Mouse (Mus musculus) intestine, postnatal 0 days (tissue): ENCODE measurements at regions not wholly inside any gene's neighbourhood (a gene's known extent, or its start where the extent isn't known, plus 50 kb on each side); places are given as distances from the start of the nearest gene placed in this dataset.

Experiments used
- ATAC-seq: fragments of 200-750 bp; cut with Nextera tagmentation; 2 replicates; pipeline ENCODE4 v1.8.0; 2017; ENCODE audit warnings: mild to moderate bottlenecking, moderate TSS enrichment, moderate library complexity
- H3K27ac ChIP-seq: fragments of 300-500 bp; sonication (generic); 2 replicates; pipeline ENCODE4 v1.5.1; 2014; ENCODE audit warnings: mild to moderate bottlenecking, low read depth, low read length, moderate library complexity
- H3K27me3 ChIP-seq: fragments of 300-500 bp; sonication (generic); replicated peaks from 2 replicates; pipeline ENCODE4 v1.6.1; 2014; ENCODE audit warnings: low read length, mixed read lengths; ENCODE audit not compliant: control insufficient read depth, insufficient read depth
- H3K36me3 ChIP-seq: fragments of 300-500 bp; sonication (generic); 2 replicates; pipeline ENCODE4 v1.6.1; 2014; ENCODE audit warnings: mild to moderate bottlenecking, moderate library complexity; ENCODE audit not compliant: control insufficient read depth, insufficient read depth
- H3K4me1 ChIP-seq: fragments of 300-500 bp; sonication (generic); replicated peaks from 2 replicates; pipeline ENCODE4 v1.6.1; 2014; ENCODE audit warnings: antibody characterized with exemption, low read length, mixed read lengths; ENCODE audit not compliant: control insufficient read depth, insufficient read depth
- H3K4me2 ChIP-seq: fragments of 300-500 bp; sonication (generic); replicated peaks from 2 replicates; pipeline ENCODE4 v1.6.1; 2014; ENCODE audit warnings: low read depth, mild to moderate bottlenecking, moderate library complexity
- H3K4me3 ChIP-seq: fragments of 300-500 bp; sonication (generic); 2 replicates; pipeline ENCODE4 v1.5.1; 2014; ENCODE audit warnings: low read depth, low read length
- H3K9ac ChIP-seq: fragments of 300-500 bp; sonication (generic); 2 replicates; pipeline ENCODE4 v1.6.1; 2014; ENCODE audit warnings: mild to moderate bottlenecking, low read depth, low read length
- H3K9me3 ChIP-seq: fragments of 300-500 bp; sonication (generic); 2 replicates; pipeline ENCODE4 v1.6.1; 2016; ENCODE audit warnings: mixed run types; ENCODE audit not compliant: control insufficient read depth
- CTCF ChIP-seq: sonication (generic); IDR thresholded peaks from 2 replicates; pipeline ENCODE4 v1.5.1; 2016; ENCODE audit warnings: low read depth, mild to moderate bottlenecking, control low read depth, antibody characterized with exemption, moderate library complexity
- WGBS: fragments of 180-500 bp; shearing (Covaris S2); extraction: QIAGEN DNeasy Blood & Tissue Kit; methylation state at CpG from one replicate; pipeline ENCODE4 v1.1.7; 2014; 5-methylcytosine and 5-hydroxymethylcytosine counted together

DNA sequence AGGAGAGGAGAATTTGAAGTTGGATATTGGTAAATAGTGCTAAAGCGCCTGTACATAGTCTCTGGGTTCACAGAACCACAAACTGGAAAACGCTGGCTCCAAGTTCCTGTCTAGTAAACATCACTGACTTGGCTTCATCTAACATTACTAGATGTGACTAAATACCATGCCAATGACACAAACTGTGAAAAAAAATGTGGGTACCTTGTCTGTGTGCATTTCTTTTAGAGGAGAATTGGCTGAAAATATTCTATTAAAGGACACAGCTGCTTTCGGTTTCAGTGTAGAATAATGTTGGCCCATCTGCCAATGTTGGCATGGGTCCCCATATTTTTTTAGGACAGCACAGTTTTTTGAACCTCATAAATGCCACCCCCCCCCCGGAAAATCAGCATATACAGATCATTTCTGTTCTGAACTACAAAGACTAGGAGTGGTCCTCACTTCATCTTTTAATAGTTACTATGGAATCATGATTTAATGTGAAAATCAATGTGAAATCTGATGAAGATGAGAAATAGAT lies 629.9 kb upstream of the Chrm3 start:
- H3K27ac ChIP-seq, result no peak overlapping the region
- WGBS, result 83% methylated on average over 4 of the region's 4 CpGs
- no peak for ATAC-seq

DNA sequence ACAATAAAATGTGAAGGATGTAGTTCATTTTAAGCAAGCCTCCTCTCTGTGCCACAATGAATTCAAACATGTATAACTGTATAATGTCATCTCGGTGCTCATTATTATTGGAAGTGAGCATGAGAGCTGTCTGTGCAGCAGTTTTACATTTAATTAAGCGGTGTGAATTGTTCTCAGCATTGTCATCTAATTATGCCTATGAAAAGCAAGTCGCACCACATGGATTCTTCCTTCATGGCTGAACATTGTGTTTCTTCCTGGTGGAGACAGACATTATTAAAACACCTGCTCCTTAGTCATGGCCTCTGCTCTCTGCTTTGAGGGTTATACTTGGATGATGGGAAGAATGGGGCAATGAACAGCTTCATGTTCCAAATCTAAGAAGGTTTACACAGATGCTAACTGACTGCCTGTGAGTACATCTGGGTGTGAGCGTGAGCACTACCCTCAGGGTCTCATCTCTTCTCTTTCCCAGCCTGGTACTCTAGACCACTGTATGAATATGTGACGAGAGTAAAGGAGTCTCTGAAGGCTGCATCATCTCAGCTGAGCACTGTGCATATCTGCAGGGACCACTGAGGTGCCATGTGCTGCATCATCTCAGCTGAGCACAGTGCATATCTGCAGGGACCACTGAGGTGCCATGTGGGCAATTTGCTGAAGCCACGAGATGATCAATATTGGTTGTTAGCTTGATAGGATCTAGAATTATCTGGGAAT lies 628.6 kb upstream of the Chrm3 start:
- H3K4me1 ChIP-seq, result no peaks in the 10 kb centered on the region
- H3K4me2 ChIP-seq, result no peak overlapping the region
- no peak overlapping the region for H3K4me3 ChIP-seq
- no peaks in the 10 kb centered on the region for H3K27me3 ChIP-seq
- no peak overlapping the region for H3K9ac ChIP-seq
- H3K9me3 ChIP-seq, result no peaks in the 10 kb centered on the region
- no peak overlapping the region for H3K27ac ChIP-seq
- 83% methylated on average over 6 of the region's 6 CpGs for WGBS
- no peaks in the 10 kb centered on the region for H3K36me3 ChIP-seq
- no peak for ATAC-seq
- TF ChIP-seq CTCF, result no peak

More for the DNA sequence above, 629.9 kb upstream of the Chrm3 start:
- no peaks in the 10 kb centered on the region for H3K4me1 ChIP-seq
- no peaks in the 10 kb centered on the region for H3K9me3 ChIP-seq
- H3K4me3 ChIP-seq, result no peak overlapping the region
- no peak overlapping the region for H3K9ac ChIP-seq
- H3K27me3 ChIP-seq, result no peaks in the 10 kb centered on the region
- H3K4me2 ChIP-seq, result no peak overlapping the region
- TF ChIP-seq CTCF, result no peak
- H3K36me3 ChIP-seq, result no peaks in the 10 kb centered on the region

DNA sequence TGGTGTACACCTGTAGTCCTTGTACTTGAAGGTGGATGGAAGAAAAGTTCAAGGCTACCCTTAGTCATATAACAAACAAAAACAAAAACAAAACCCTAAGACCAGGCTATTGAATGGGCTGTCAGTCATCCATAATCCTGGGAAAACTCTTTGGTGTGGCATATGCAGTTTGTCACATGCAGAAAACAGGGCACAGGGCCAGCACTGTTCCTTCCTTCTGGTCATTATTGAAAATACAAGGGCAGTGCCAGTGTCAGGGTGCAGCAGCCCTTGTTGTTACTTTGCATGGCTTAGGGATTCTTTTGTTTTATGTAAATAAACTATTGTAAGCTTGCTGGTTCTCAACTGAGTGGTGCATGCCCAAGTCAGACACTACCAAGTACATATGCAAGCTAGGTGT lies 623.1 kb upstream of the Chrm3 start:
- ATAC-seq, result no peak
- no peaks in the 10 kb centered on the region for H3K36me3 ChIP-seq

GRCm38 (mm10) chr13:10982543-10982942 lies 621.9 kb upstream of the Chrm3 start:
- Histone ChIP-seq H3K9ac (no peak overlapping the region), H3K27me3 (no peaks in the 10 kb centered on the region), H3K27ac (no peak overlapping the region), H3K9me3 (no peaks in the 10 kb centered on the region), H3K4me2 (no peak overlapping the region), H3K36me3 (no peaks in the 10 kb centered on the region), H3K4me1 (no peaks in the 10 kb centered on the region), H3K4me3 (no peak overlapping the region)
- TF ChIP-seq CTCF, result no peak
- ATAC-seq, result no peak
- 86% methylated on average over 4 of the region's 4 CpGs for WGBS

More for the DNA sequence above, 623.1 kb upstream of the Chrm3 start:
- H3K4me3 ChIP-seq, result no peak overlapping the region
- H3K4me2 ChIP-seq, result no peak overlapping the region
- H3K9me3 ChIP-seq, result no peaks in the 10 kb centered on the region
- no peak overlapping the region for H3K27ac ChIP-seq
- no peaks in the 10 kb centered on the region for H3K27me3 ChIP-seq
- H3K4me1 ChIP-seq, result no peaks in the 10 kb centered on the region
- no peak overlapping the region for H3K9ac ChIP-seq
- TF ChIP-seq CTCF, result no peak

DNA sequence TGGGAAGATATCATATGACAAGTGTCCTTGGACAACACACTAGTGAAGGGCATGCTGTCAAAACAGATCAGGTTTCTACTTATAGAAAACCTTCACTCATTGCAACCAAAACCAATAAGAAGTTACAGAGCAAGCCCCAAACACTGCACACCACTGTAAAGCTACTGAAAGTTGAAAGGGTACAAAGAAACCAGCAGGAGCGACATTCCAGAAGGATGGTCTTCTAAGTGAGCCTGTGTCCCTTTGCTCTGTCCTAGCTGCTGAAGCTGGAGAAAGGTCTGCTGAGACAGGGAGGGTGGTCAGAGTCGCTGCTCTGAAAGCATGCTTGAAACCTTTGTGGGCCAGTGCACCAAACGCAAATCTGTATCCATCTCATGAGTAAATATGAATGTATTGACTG lies 611.3 kb upstream of the Chrm3 start:
- H3K27ac ChIP-seq, result no peak overlapping the region
- no peak overlapping the region for H3K9ac ChIP-seq
- no peak for TF ChIP-seq CTCF
- H3K27me3 ChIP-seq, result no peaks in the 10 kb centered on the region
- WGBS, result 51% methylated on average over 3 of the region's 3 CpGs
- H3K36me3 ChIP-seq, result no peaks in the 10 kb centered on the region
- H3K4me1 ChIP-seq, result no peaks in the 10 kb centered on the region
- H3K9me3 ChIP-seq, result no peaks in the 10 kb centered on the region
- ATAC-seq, result no peak
- H3K4me3 ChIP-seq, result no peak overlapping the region
- no peak overlapping the region for H3K4me2 ChIP-seq

GRCm38 (mm10) chr13:10970721-10971120 lies 610.1 kb upstream of the Chrm3 start:
- no peak for ATAC-seq
- H3K4me2 ChIP-seq, result no peak overlapping the region
- no peak overlapping the region for H3K9ac ChIP-seq
- H3K4me1 ChIP-seq, result no peaks in the 10 kb centered on the region
- no peak for TF ChIP-seq CTCF
- H3K27ac ChIP-seq, result no peak overlapping the region
- no peaks in the 10 kb centered on the region for H3K9me3 ChIP-seq
- no peak overlapping the region for H3K4me3 ChIP-seq
- whole genome bisulfite sequencing, result 86% methylated on average over 3 of the region's 3 CpGs
- no peaks in the 10 kb centered on the region for H3K27me3 ChIP-seq
- H3K36me3 ChIP-seq, result no peaks in the 10 kb centered on the region
